Mouse (Mus musculus) E14TG2a.4 (cell line): Measurements from ENCODE around the gene Smarcb1.

Experiments
- CTCF ChIP-seq: conservative IDR thresholded peaks from 2 replicates; pipeline ENCODE4 v1.5.1; 2014; ENCODE audit warnings: low read length
- NANOG ChIP-seq: IDR thresholded peaks from 2 replicates; pipeline ENCODE4 v1.6.1; 2014; ENCODE audit warnings: borderline replicate concordance, low read length, mixed read lengths

GRCm38 (mm10) chr10:75944066-75944772 lies 22.8 kb upstream of the Smarcb1 start:
- TF ChIP-seq NANOG (no peak), CTCF (no peak)
